Mouse (Mus musculus): Measurements from ENCODE around the gene Bad. TPM values are rescaled to one million over a fixed set of nuclear protein-coding genes. Genes with fewer than 3 reads are reported as not detected.
A peak's percentile ranks its signal among the peaks of the same experiment; 100 is the strongest.

Bad gene
- total RNA-seq, 2 experiments from 2014 or later, result 10.8 to 14.4 TPM

- H3K27ac ChIP-seq, result peak overlapping the region; percentile 95
- intact Hi-C loops (cut with DNase I), result loop anchor here (1.0 kb wide), 1 partner anchor 9 kb away; no protein-coding TSS in a partner anchor
- peak overlapping the region; percentile 93 for H3K4me3 ChIP-seq
- no peak for TF ChIP-seq CTCF (IDR thresholded peaks at IDR 0.05)
- DNase-seq, result no peak
These were observed 1.1 kb downstream of the Bad start for GRCm38 (mm10) chr19:6942764-6943163.

- H3K27ac ChIP-seq, result no peak overlapping the region
- no peak overlapping the region for H3K4me3 ChIP-seq
- no peak for DNase-seq
- intact Hi-C loops (cut with DNase I), result no loop called here
- no peak for TF ChIP-seq CTCF (IDR thresholded peaks at IDR 0.05)
These were observed 2.0 kb downstream of the Bad start for GRCm38 (mm10) chr19:6943709-6944108.

DNA sequence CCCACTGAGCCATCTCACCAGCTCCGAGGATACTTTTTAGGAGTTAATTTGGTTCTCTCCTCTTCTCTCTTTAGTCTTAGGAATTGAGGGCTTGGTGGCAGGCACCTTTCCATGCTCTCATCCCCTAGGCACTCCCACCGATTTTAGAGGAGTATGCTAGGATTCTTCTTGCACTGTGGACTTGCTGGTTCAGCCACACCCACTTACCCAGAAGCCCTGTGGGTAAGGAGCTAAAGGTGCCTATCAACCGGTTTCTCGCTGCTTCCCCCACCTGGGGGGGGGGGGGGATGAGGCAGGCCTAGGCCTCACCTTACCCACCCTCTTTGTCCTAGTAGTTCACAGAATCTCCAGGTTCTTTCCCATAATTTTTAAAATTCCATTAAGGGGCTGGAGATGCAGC, 6.1 kb downstream of the Bad start:
- intact Hi-C loops (cut with DNase I), result no loop called here
- Histone ChIP-seq H3K27ac (no peak overlapping the region), H3K4me3 (no peak overlapping the region)
- no peak for DNase-seq
- no peak for TF ChIP-seq CTCF (IDR thresholded peaks at IDR 0.05)

DNA sequence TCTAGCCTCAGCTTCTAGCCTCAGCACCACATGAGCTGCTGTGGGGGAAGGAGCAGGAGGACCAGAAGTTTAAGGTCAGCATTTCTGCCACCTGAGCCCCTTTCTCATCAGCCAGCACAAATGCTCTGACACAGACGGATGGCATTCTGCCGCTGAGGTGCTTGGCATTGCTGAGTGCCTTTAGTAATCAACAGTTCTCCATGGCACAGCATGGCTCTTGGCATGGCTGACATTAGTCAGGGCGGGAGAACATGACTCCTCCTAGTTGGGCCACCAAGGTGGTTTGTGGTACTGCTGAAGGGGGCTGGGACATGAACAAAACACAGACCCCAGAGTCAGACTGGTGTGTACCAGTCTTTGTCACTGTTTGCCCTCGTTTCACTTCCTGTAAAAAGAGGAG, 6.5 kb downstream of the Bad start:
- intact Hi-C loops (cut with DNase I), result no loop called here
- H3K4me3 ChIP-seq, result no peak overlapping the region
- H3K27ac ChIP-seq, result no peak overlapping the region
- no peak for DNase-seq
- TF ChIP-seq CTCF (IDR thresholded peaks at IDR 0.05), result no peak

- TF ChIP-seq CTCF (IDR thresholded peaks at IDR 0.05), result no peak
- DNase-seq, result no peak
- H3K27ac ChIP-seq, result no peak overlapping the region
- no peak overlapping the region for H3K4me3 ChIP-seq
- intact Hi-C loops (cut with DNase I), result no loop called here
These were observed 7.9 kb downstream of the Bad start for GRCm38 (mm10) chr19:6949532-6949931.

DNA sequence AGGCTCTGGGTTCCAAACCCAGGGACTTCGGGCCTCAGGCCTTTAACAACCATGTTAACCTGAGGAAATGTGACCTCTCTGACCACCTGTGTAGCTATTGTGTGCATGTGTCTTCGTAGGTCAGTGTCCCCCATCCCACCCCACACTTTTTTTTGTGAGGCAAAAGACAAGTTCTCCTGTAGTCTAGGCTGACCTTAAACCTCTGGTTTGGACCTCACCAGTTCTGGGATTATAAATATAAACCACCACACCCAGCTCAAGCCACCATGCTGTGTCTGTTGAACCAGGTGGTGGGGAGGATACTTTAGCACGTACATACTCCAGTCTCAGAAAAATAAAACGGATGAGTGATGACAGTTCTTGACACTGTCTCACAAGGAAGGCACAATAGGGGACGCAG, 8.3 kb downstream of the Bad start:
- no peak for DNase-seq
- intact Hi-C loops (cut with DNase I), result no loop called here
- peak overlapping the region; percentile 82 for H3K4me3 ChIP-seq
- TF ChIP-seq CTCF (IDR thresholded peaks at IDR 0.05), result no peak
- H3K27ac ChIP-seq, result no peak overlapping the region; the same call in 1 of the 2 replicates

GRCm38 (mm10) chr19:6950613-6951153, 9.0 kb downstream of the Bad start:
- TF ChIP-seq CTCF (IDR thresholded peaks at IDR 0.05), result no peak
- intact Hi-C loops (cut with DNase I), result loop anchor here (1.0 kb wide), 1 partner anchor 8 kb away; the partner anchor contains the start of gene Gpr137
- peak overlapping the region; percentile 100 for H3K27ac ChIP-seq
- DNase-seq, result peak; percentile 54
- H3K4me3 ChIP-seq, result peak overlapping the region; percentile 82

GRCm38 (mm10) chr19:6951381-6951968, 9.8 kb downstream of the Bad start:
- Histone ChIP-seq H3K27ac (peak overlapping the region; percentile 100), H3K4me3 (peak overlapping the region; percentile 82)
- DNase-seq, result peak; percentile 95
- intact Hi-C loops (cut with DNase I), result loop anchor here (1.0 kb wide), 1 partner anchor 9 kb away; the partner anchor contains the start of gene Gpr137
- no peak for TF ChIP-seq CTCF (IDR thresholded peaks at IDR 0.05)

- intact Hi-C loops (cut with DNase I), result loop anchor here (1.0 to 2.0 kb wide), 2 partner anchors 10 to 17 kb away; partner anchors contain the start of gene Gpr137
- H3K4me3 ChIP-seq, result peak overlapping the region; percentile 82
- no peak for TF ChIP-seq CTCF (IDR thresholded peaks at IDR 0.05)
- DNase-seq, result peak; percentile 93
- peak overlapping the region; percentile 100 for H3K27ac ChIP-seq
These were observed 10.5 kb downstream of the Bad start for GRCm38 (mm10) chr19:6951994-6952711.

DNA sequence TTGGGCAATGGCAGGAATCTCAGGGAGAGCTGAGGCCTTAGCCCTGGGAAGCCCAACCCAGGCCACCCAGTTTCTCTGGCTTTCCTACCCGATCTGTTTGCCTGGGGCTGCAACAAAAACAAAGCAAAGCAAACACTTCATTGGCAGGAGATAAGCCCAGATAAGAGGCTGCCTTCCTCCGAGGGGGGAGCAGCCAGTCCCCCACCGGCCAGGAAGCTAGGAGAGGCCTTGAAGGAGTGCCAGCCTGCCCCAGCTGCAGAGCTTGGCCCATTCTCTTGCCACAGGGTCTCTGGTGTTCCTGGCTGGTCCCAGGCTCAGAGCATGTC, 11.0 kb downstream of the Bad start:
- no peak for TF ChIP-seq CTCF (IDR thresholded peaks at IDR 0.05)
- intact Hi-C loops (cut with DNase I), result loop anchor here (2.0 kb wide), 1 partner anchor 16 kb away; no protein-coding TSS in a partner anchor
- DNase-seq, result peak; percentile 65
- Histone ChIP-seq H3K4me3 (peak overlapping the region; percentile 82), H3K27ac (peak overlapping the region; percentile 100)

GRCm38 (mm10) chr19:6954046-6954445, 12.4 kb downstream of the Bad start:
- intact Hi-C loops (cut with DNase I), result no loop called here
- peak; percentile 61 for DNase-seq
- TF ChIP-seq CTCF (IDR thresholded peaks at IDR 0.05), result peak; percentile 38

DNA sequence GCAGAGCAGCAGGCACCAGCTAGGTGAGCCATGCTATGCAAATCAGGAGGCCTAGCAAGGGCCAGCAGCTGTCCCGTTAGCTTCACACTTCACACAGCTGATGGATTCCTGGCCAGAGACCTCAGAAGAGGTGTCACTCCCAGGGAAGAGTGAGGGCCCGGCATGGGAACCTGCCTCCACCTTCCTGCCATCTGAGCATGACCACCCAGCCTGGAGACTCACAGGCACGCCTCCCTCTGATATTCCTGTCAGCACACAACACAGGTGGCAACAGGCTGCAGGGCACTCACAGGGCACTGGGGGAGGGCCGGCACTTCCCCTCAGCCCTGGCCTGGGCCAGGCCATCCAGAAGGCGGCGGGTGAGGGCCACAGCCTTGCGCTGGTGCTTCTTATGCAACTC, 13.8 kb downstream of the Bad start:
- no peak for TF ChIP-seq CTCF (IDR thresholded peaks at IDR 0.05)
- intact Hi-C loops (cut with DNase I), result no loop called here
- H3K27ac ChIP-seq, result no peak overlapping the region
- no peak overlapping the region for H3K4me3 ChIP-seq
- peak; percentile 22 for DNase-seq

More at GRCm38 (mm10) chr19:6954046-6954445, 12.4 kb downstream of the Bad start:
- Histone ChIP-seq H3K4me3 (no peak overlapping the region), H3K27ac (peak overlapping the region; percentile 100)

DNA sequence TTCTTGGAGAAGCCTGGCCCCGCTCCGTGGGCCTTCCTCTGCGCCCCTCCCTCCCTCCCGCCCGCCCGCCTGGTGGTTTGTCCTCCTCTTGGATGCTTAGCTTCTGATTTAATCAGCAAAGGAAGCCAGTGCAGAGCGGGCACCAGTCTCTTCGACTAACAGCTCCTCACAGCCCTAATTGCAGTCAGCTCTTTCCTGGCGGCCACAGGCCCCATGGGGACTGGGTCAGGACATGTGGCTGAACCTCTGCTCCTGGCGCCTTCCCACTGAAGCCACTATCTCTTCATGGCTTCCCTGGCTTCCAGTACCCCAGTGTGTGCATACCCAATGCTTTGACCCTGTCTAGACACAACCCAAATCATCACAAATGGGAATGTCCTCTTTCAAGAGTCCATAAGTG, 14.8 kb downstream of the Bad start:
- no peak for TF ChIP-seq CTCF (IDR thresholded peaks at IDR 0.05)

More for the DNA sequence above, 14.8 kb downstream of the Bad start:
- H3K27ac ChIP-seq, result no peak overlapping the region
- intact Hi-C loops (cut with DNase I), result no loop called here
- no peak overlapping the region for H3K4me3 ChIP-seq
- no peak for DNase-seq
